Mouse (Mus musculus): ENCODE results near the gene Ripor3.

- no peak for TF ChIP-seq POLR2A (IDR thresholded peaks at IDR 0.05; ENCODE audit: low read depth, low read length)
- no peak for TF ChIP-seq CTCF (IDR thresholded peaks at IDR 0.05; ENCODE audit: extremely low read depth, insufficient read length, insufficient replicate concordance, low read depth, low read length)
Measured at GRCm38 (mm10) chr2:167939204-167939603, 71.2 kb downstream of the Ripor3 start.
